Mouse (Mus musculus) inflammation-experienced regulatory T-cells, adult 16 weeks (primary cell): Measurements from ENCODE around the gene Arhgap40. TPM values are rescaled to one million over a fixed set of nuclear protein-coding genes. Genes with fewer than 3 reads are reported as not detected.

Source experiments
- polyA plus RNA-seq: library from polyadenylated mRNA; unstranded; fragments of 100-300 nt; shearing (Covaris generic); gene quantifications from one replicate; pipeline ENCODE4 v1.2.1, GENCODE M21; 2017

Gene Arhgap40
- not detected for polyA plus RNA-seq

DNA sequence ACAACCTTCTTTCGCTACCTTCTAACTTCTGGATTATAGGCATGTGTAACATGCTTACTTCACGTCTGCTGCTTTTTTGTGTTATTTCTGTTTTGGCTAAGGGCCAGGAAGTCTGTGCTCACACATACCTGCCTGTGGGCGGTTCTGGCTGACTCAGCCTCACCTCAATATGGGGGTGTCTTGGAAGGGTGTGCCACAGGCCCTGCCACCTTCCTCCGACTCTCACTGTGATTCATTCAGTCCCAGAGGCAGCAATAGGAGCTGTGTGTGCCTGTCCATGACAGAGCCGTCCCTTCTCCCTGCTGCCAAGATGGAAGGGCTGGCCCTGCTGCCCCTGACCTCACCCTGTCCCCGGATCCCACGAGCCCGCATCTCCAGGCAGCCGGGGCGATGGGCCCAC, at the start of gene Arhgap40:
Gene Arhgap40 (plus strand): TSS at position 269 of the 400 bp plus-strand sequence.

DNA sequence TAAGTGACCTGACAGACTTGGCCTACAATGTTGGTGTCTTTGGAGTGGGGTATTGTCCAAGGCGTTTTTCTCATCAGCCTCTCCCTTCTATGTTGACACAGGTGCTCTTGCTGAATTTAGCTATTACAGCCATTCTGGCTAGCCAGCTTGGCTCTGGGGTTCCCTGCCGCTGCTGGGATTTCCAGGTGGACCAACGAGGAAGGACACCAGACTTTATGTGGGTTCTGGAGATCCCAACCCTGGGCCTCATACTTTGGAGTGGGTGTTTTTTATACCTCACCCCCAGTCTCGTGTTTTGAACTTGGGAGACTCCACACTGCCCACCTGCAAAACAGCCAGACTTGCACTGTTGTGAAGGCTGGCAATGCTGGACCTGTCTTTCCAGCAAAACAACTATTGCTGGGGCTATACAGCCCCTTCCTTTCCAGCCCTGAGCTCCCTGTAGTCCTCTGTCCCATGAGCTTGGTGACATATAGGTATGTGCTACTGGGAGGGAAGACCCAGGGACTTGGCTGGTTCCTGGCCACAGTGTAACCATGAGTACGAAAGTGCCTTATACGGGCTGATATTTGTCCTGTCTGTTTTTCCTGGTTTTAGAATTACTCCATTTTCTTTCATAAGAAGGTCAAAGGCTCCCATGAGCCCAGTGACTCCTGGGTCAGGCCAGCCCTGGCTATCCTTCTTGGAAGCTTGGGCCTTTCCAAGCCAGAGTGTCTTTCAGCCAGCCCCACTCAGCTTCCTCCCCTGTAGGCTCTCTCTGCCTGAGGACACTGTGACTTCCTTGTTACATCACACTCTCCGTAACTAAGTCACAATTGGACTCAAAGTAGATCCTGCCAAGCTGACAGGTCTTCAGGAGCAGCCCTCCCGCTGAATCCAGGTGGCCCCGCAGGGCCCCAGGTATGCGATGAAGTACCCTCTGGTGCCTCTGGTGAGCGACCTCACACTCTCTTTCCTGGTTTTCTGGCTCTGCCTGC, 10.5 kb upstream of the Arhgap40 start, which contains the start of gene Adig:
Gene Adig (plus strand): TSS at position 777 of the 977 bp plus-strand sequence.

Other genes with a start within 250 kb of the Arhgap40 start
- gene Lbp, start 206.3 kb upstream of the Arhgap40 start, polyA plus RNA-seq: 0.77 TPM
- 0.06 TPM for gene Snhg11, start 137.2 kb upstream of the Arhgap40 start, polyA plus RNA-seq
- 9.1 TPM for gene Ralgapb, start 102.9 kb upstream of the Arhgap40 start, polyA plus RNA-seq
- not detected for gene Adig, start 10.2 kb upstream of the Arhgap40 start, polyA plus RNA-seq
- gene Slc32a1, start 98.0 kb downstream of the Arhgap40 start, polyA plus RNA-seq: not detected
- 1.6 TPM for gene Actr5, start 112.1 kb downstream of the Arhgap40 start, polyA plus RNA-seq
- gene Ppp1r16b, start 152.6 kb downstream of the Arhgap40 start, polyA plus RNA-seq: 54.5 TPM